ENCODE assay signal across 9 mouse cellular contexts in the genomic region with DNA sequence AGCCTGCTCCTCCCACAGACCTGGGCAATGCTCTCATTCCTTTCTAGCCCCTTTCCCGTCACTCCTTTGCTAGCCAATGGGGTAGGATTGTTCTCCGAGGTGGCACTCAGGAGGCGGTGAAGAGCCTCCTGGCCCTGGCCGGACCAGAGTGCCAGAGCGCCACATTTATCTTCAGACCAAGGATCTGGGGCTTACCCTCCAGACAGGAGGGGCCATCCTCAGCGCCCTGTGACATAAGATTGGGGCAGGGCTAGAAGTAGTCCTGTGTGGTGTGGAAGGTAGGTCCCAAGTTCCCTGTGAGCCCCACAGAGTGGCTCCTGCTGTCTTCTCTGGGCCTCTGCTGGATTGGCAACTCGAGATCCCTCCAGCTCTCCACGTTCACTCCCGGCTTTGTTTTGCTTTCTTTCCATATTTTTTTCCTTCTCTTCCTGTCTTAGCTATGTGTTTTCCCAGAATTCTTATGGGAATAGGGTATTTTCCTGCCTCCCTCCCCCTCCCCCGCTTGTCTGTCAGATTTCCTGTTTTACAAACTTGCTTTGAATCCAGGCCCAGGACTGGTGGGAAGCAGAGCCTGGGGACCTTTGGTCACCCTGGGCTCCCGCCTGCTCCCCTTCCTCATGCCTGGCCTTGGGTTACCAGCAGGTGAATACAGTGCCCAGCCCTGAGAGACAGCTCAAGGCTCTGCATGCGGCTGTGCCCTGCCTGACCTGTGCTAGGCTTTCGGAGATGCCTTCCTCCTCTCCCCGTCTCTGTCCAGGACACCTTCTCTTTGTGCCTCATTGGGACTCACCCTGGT.
DNase-seq lines count a peak whose midpoint lies in the region; ATAC-seq and TF ChIP-seq lines count a peak whose summit lies in the region.
"Had no signal": no experiment of that assay in that cellular context is flagged by ENCODE, and none has a peak within 500 bp of the region (broad histone marks: within the 10 kb centered on the region; RNA-seq: fewer than 3 reads in every experiment).

No protein-coding gene starts in this region.

- H3K9ac ChIP-seq in forebrain, embryonic 13.5 days: no peak overlapping the region
- H3K9ac ChIP-seq in forebrain, embryonic 14.5 days (ENCODE audit: low read length): no peak overlapping the region
- H3K9ac ChIP-seq in embryonic facial prominence, embryonic 11.5 days (replicated peaks; ENCODE audit: low read length): no peak overlapping the region; the same call in 1 of the 2 replicates
- no peak overlapping the region for H3K9ac ChIP-seq in hindbrain, postnatal 0 days (replicated peaks; ENCODE audit: low read length)
- H3K9ac ChIP-seq in midbrain, embryonic 13.5 days (replicated peaks): no peak overlapping the region

- ATAC-seq in forebrain, embryonic 13.5 days: no peak
- ATAC-seq in forebrain, embryonic 14.5 days: no peak
- no peak for ATAC-seq in embryonic facial prominence, embryonic 11.5 days (replicated peaks; ENCODE audit: insufficient number of reproducible peaks, low FRiP score, low TSS enrichment, low read depth)
- ATAC-seq in hindbrain, postnatal 0 days: no peak
- ATAC-seq in midbrain, embryonic 13.5 days: no peak

- peak overlapping the region; percentile 27 for H3K27ac ChIP-seq in forebrain, embryonic 13.5 days
- H3K27ac ChIP-seq in forebrain, embryonic 14.5 days (ENCODE audit: low read depth, low read length): no peak overlapping the region
- 0 out of 2 replicates have a peak overlapping the region, but pooled peaks have one; percentile 21 for H3K27ac ChIP-seq in embryonic facial prominence, embryonic 11.5 days (replicated peaks; ENCODE audit: low read depth, low read length)
- peak overlapping the region; percentile 62 for H3K27ac ChIP-seq in hindbrain, postnatal 0 days
- H3K27ac ChIP-seq in midbrain, embryonic 13.5 days: peak overlapping the region; percentile 42

- H3K4me3 ChIP-seq in forebrain, embryonic 13.5 days: no peak overlapping the region
- H3K4me3 ChIP-seq in forebrain, embryonic 14.5 days (ENCODE audit: low read depth, low read length): no peak overlapping the region
- H3K4me3 ChIP-seq in embryonic facial prominence, embryonic 11.5 days (ENCODE audit: low read depth, low read length): no peak overlapping the region
- H3K4me3 ChIP-seq in hindbrain, postnatal 0 days (ENCODE audit: low read length): no peak overlapping the region
- no peak overlapping the region for H3K4me3 ChIP-seq in midbrain, embryonic 13.5 days (replicated peaks)

- no peak overlapping the region for H3K4me2 ChIP-seq in forebrain, embryonic 13.5 days
- no peak overlapping the region for H3K4me2 ChIP-seq in forebrain, embryonic 14.5 days (ENCODE audit: low read length)
- no peak overlapping the region for H3K4me2 ChIP-seq in embryonic facial prominence, embryonic 11.5 days (ENCODE audit: low read depth, low read length)
- peak overlapping the region; percentile 17; the same call in 1 of the 2 replicates for H3K4me2 ChIP-seq in hindbrain, postnatal 0 days (ENCODE audit: low read depth, low read length)
- no peak overlapping the region; the same call in 1 of the 2 replicates for H3K4me2 ChIP-seq in midbrain, embryonic 13.5 days (replicated peaks)

- H3K4me1 ChIP-seq in forebrain, embryonic 13.5 days: peaks cover 55% of the 10 kb centered on the region
- H3K4me1 ChIP-seq in forebrain, embryonic 14.5 days (ENCODE audit: control insufficient read depth, insufficient read depth, low read length): peaks cover 26% of the 10 kb centered on the region
- peaks cover 10% of the 10 kb centered on the region for H3K4me1 ChIP-seq in embryonic facial prominence, embryonic 11.5 days (ENCODE audit: control insufficient read depth, insufficient read depth, low read length)
- H3K4me1 ChIP-seq in hindbrain, postnatal 0 days (ENCODE audit: insufficient read depth, low read length): peaks cover 13% of the 10 kb centered on the region
- peaks cover 61% of the 10 kb centered on the region for H3K4me1 ChIP-seq in midbrain, embryonic 13.5 days (replicated peaks)

- peaks cover 13% of the 10 kb centered on the region for H3K36me3 ChIP-seq in forebrain, embryonic 13.5 days (ENCODE audit: poor library complexity, severe bottlenecking)
- H3K36me3 ChIP-seq in forebrain, embryonic 14.5 days (ENCODE audit: control insufficient read depth, insufficient read depth, low read length): peaks cover 6% of the 10 kb centered on the region; the same call in 1 of the 2 replicates
- H3K36me3 ChIP-seq in embryonic facial prominence, embryonic 11.5 days (replicated peaks; ENCODE audit: control insufficient read depth, insufficient read depth, low read depth, low read length): no peaks in the 10 kb centered on the region
- no peaks in the 10 kb centered on the region for H3K36me3 ChIP-seq in hindbrain, postnatal 0 days (ENCODE audit: insufficient read depth, low read length)
- H3K36me3 ChIP-seq in midbrain, embryonic 13.5 days: 0 out of 2 replicates have a peak, but pooled peaks cover 3% of the 10 kb centered on the region

- H3K9me3 ChIP-seq in forebrain, embryonic 13.5 days (replicated peaks): no peaks in the 10 kb centered on the region
- no peaks in the 10 kb centered on the region for H3K9me3 ChIP-seq in forebrain, embryonic 14.5 days (replicated peaks; ENCODE audit: control insufficient read depth, low read length)
- no peaks in the 10 kb centered on the region for H3K9me3 ChIP-seq in embryonic facial prominence, embryonic 11.5 days (replicated peaks; ENCODE audit: control insufficient read depth, low read length)
- H3K9me3 ChIP-seq in hindbrain, postnatal 0 days (ENCODE audit: low read length): no peaks in the 10 kb centered on the region
- H3K9me3 ChIP-seq in midbrain, embryonic 13.5 days: no peaks in the 10 kb centered on the region

- WGBS in forebrain, embryonic 13.5 days: 79% methylated on average over 14 of the region's 14 CpGs
- WGBS in forebrain, embryonic 14.5 days: 80% methylated on average over 14 of the region's 14 CpGs
- WGBS in embryonic facial prominence, embryonic 11.5 days: 50% methylated on average over 14 of the region's 14 CpGs
- WGBS in hindbrain, postnatal 0 days: 74% methylated on average over 14 of the region's 14 CpGs
- WGBS in midbrain, embryonic 13.5 days: 76% methylated on average over 14 of the region's 14 CpGs

- no peak for TF ChIP-seq CTCF in hindbrain, postnatal 0 days (IDR thresholded peaks at IDR 0.05; ENCODE audit: low read depth)

- H3K27me3 ChIP-seq in forebrain, embryonic 13.5 days: no peaks in the 10 kb centered on the region
- no peaks in the 10 kb centered on the region for H3K27me3 ChIP-seq in forebrain, embryonic 14.5 days (replicated peaks; ENCODE audit: control insufficient read depth, insufficient read depth, low read length)
- H3K27me3 ChIP-seq in embryonic facial prominence, embryonic 11.5 days (ENCODE audit: control insufficient read depth, insufficient read depth, low read length): no peaks in the 10 kb centered on the region
- no peaks in the 10 kb centered on the region for H3K27me3 ChIP-seq in hindbrain, postnatal 0 days (ENCODE audit: insufficient read depth, low read length)
- H3K27me3 ChIP-seq in midbrain, embryonic 13.5 days: no peaks in the 10 kb centered on the region

- no peak for DNase-seq in forebrain, embryonic 14.5 days (ENCODE audit: low spot score)
- peak; percentile 43 for DNase-seq in embryonic facial prominence, embryonic 11.5 days (ENCODE audit: low spot score)
- DNase-seq in hindbrain, postnatal 0 days (ENCODE audit: low spot score): no peak
- no peak for DNase-seq in thymus, postnatal 14 days
- no peak for DNase-seq in urinary bladder, postnatal 25 days (ENCODE audit: low spot score)
- no peak for DNase-seq in right cerebral cortex, postnatal 25 days
- DNase-seq: adrenal gland, postnatal 25 days had no signal
